Mouse (Mus musculus): ENCODE results near the gene Acsl5. TPM values are rescaled to one million over a fixed set of nuclear protein-coding genes. Genes with fewer than 3 reads are reported as not detected.

The Acsl5 gene
- polyA plus RNA-seq, 1 experiment from 2014 or later, result 157 TPM

GRCm38 (mm10) chr19:55218192-55218739 is 33.5 kb upstream of the Acsl5 start:
- Histone ChIP-seq H3K9me3 (replicated peaks) (no peaks in the 10 kb centered on the region), H3K36me3 (replicated peaks) (no peaks in the 10 kb centered on the region), H3K27ac (replicated peaks) (peak overlapping the region; percentile 96), H3K4me2 (peak overlapping the region; percentile 91), H3K9ac (peak overlapping the region; percentile 63), H3K27me3 (no peaks in the 10 kb centered on the region), H3K4me3 (replicated peaks) (peak overlapping the region; percentile 59), H3K4me1 (replicated peaks) (peaks cover 44% of the 10 kb centered on the region)
- WGBS (ENCODE audit: insufficient replicate concordance), result 1% methylated on average over 20 of the region's 20 CpGs
- peak; percentile 66 for ATAC-seq (ENCODE audit: insufficient read depth)

- ATAC-seq (ENCODE audit: insufficient read depth), result peak; percentile 96
- 6% methylated on average over 12 of the region's 12 CpGs for WGBS (ENCODE audit: insufficient replicate concordance)
- H3K36me3 ChIP-seq (replicated peaks), result no peaks in the 10 kb centered on the region
- H3K27ac ChIP-seq (replicated peaks), result peak overlapping the region; percentile 96
- H3K27me3 ChIP-seq, result peaks cover 2% of the 10 kb centered on the region; the same call in 1 of the 2 replicates
- no peaks in the 10 kb centered on the region for H3K9me3 ChIP-seq (replicated peaks)
- peaks cover 44% of the 10 kb centered on the region for H3K4me1 ChIP-seq (replicated peaks)
- H3K4me3 ChIP-seq (replicated peaks), result peak overlapping the region; percentile 59
- peak overlapping the region; percentile 91 for H3K4me2 ChIP-seq
- H3K9ac ChIP-seq, result peak overlapping the region; percentile 63
These were observed 33.0 kb upstream of the Acsl5 start for GRCm38 (mm10) chr19:55218741-55219221.

GRCm38 (mm10) chr19:55219359-55219758 is 32.4 kb upstream of the Acsl5 start:
- peak overlapping the region; percentile 59; the same call in 1 of the 2 replicates for H3K4me3 ChIP-seq (replicated peaks)
- H3K9me3 ChIP-seq (replicated peaks), result no peaks in the 10 kb centered on the region
- H3K9ac ChIP-seq, result peak overlapping the region; percentile 63; the same call in 1 of the 2 replicates
- peaks cover 6% of the 10 kb centered on the region; the same call in 1 of the 2 replicates for H3K27me3 ChIP-seq
- no peaks in the 10 kb centered on the region for H3K36me3 ChIP-seq (replicated peaks)
- peak overlapping the region; percentile 91 for H3K4me2 ChIP-seq
- WGBS (ENCODE audit: insufficient replicate concordance), result 43% methylated on average over 8 of the region's 8 CpGs
- ATAC-seq (ENCODE audit: insufficient read depth), result peak; percentile 24
- H3K4me1 ChIP-seq (replicated peaks), result peaks cover 44% of the 10 kb centered on the region
- peak overlapping the region; percentile 96 for H3K27ac ChIP-seq (replicated peaks)

- Histone ChIP-seq H3K9ac (no peak overlapping the region), H3K4me1 (replicated peaks) (peaks cover 44% of the 10 kb centered on the region), H3K4me2 (no peak overlapping the region), H3K27me3 (peaks cover 11% of the 10 kb centered on the region; the same call in 1 of the 2 replicates), H3K9me3 (replicated peaks) (no peaks in the 10 kb centered on the region), H3K36me3 (replicated peaks) (no peaks in the 10 kb centered on the region), H3K27ac (replicated peaks) (peak overlapping the region; percentile 20; the same call in 1 of the 2 replicates), H3K4me3 (replicated peaks) (no peak overlapping the region)
- WGBS (ENCODE audit: insufficient replicate concordance), result 69% methylated on average over 6 of the region's 6 CpGs
- no peak for ATAC-seq (ENCODE audit: insufficient read depth)
These were observed 30.5 kb upstream of the Acsl5 start for GRCm38 (mm10) chr19:55221208-55221607.

GRCm38 (mm10) chr19:55222268-55222667 is 29.5 kb upstream of the Acsl5 start:
- peaks cover 11% of the 10 kb centered on the region; the same call in 1 of the 2 replicates for H3K27me3 ChIP-seq
- no peak overlapping the region for H3K4me3 ChIP-seq (replicated peaks)
- no peak overlapping the region for H3K9ac ChIP-seq
- no peak for ATAC-seq (ENCODE audit: insufficient read depth)
- no peaks in the 10 kb centered on the region for H3K36me3 ChIP-seq (replicated peaks)
- H3K27ac ChIP-seq (replicated peaks), result no peak overlapping the region
- no peaks in the 10 kb centered on the region for H3K9me3 ChIP-seq (replicated peaks)
- peaks cover 41% of the 10 kb centered on the region for H3K4me1 ChIP-seq (replicated peaks)
- no peak overlapping the region for H3K4me2 ChIP-seq
- WGBS (ENCODE audit: insufficient replicate concordance), result 79% methylated on average over 9 of the region's 9 CpGs

- H3K9ac ChIP-seq, result no peak overlapping the region
- H3K27ac ChIP-seq (replicated peaks), result no peak overlapping the region
- no peak for ATAC-seq (ENCODE audit: insufficient read depth)
- no peak overlapping the region for H3K4me2 ChIP-seq
- H3K36me3 ChIP-seq (replicated peaks), result no peaks in the 10 kb centered on the region
- 0 out of 2 replicates have a peak, but pooled peaks cover 7% of the 10 kb centered on the region for H3K4me1 ChIP-seq (replicated peaks)
- no peak overlapping the region for H3K4me3 ChIP-seq (replicated peaks)
- H3K27me3 ChIP-seq, result peaks cover 11% of the 10 kb centered on the region; the same call in 1 of the 2 replicates
- H3K9me3 ChIP-seq (replicated peaks), result no peaks in the 10 kb centered on the region
- WGBS (ENCODE audit: insufficient replicate concordance), result 72% methylated on average over 5 of the region's 5 CpGs
These were observed 25.1 kb upstream of the Acsl5 start for GRCm38 (mm10) chr19:55226621-55227020.

GRCm38 (mm10) chr19:55227135-55227534 is 24.6 kb upstream of the Acsl5 start:
- Histone ChIP-seq H3K4me3 (replicated peaks) (no peak overlapping the region), H3K36me3 (replicated peaks) (no peaks in the 10 kb centered on the region), H3K27ac (replicated peaks) (no peak overlapping the region), H3K4me2 (no peak overlapping the region), H3K4me1 (replicated peaks) (peaks cover 11% of the 10 kb centered on the region), H3K27me3 (peaks cover 11% of the 10 kb centered on the region; the same call in 1 of the 2 replicates), H3K9ac (no peak overlapping the region), H3K9me3 (replicated peaks) (no peaks in the 10 kb centered on the region)
- no peak for ATAC-seq (ENCODE audit: insufficient read depth)
- WGBS (ENCODE audit: insufficient replicate concordance), result 59% methylated on average over 7 of the region's 7 CpGs

GRCm38 (mm10) chr19:55231081-55231480 is 20.7 kb upstream of the Acsl5 start:
- no peak overlapping the region for H3K9ac ChIP-seq
- H3K4me2 ChIP-seq, result no peak overlapping the region
- no peaks in the 10 kb centered on the region for H3K36me3 ChIP-seq (replicated peaks)
- H3K9me3 ChIP-seq (replicated peaks), result no peaks in the 10 kb centered on the region
- no peak overlapping the region; the same call in 1 of the 2 replicates for H3K27ac ChIP-seq (replicated peaks)
- H3K4me1 ChIP-seq (replicated peaks), result peaks cover 29% of the 10 kb centered on the region
- no peaks in the 10 kb centered on the region for H3K27me3 ChIP-seq
- no peak for ATAC-seq (ENCODE audit: insufficient read depth)
- no peak overlapping the region for H3K4me3 ChIP-seq (replicated peaks)
- 64% methylated on average over 10 of the region's 10 CpGs for whole genome bisulfite sequencing (ENCODE audit: insufficient replicate concordance)

- Histone ChIP-seq H3K36me3 (replicated peaks) (no peaks in the 10 kb centered on the region), H3K27me3 (no peaks in the 10 kb centered on the region), H3K4me1 (replicated peaks) (peaks cover 32% of the 10 kb centered on the region), H3K4me3 (replicated peaks) (no peak overlapping the region), H3K4me2 (no peak overlapping the region), H3K9me3 (replicated peaks) (no peaks in the 10 kb centered on the region), H3K27ac (replicated peaks) (peak overlapping the region; percentile 30; the same call in 1 of the 2 replicates), H3K9ac (no peak overlapping the region)
- 53% methylated on average over 8 of the region's 8 CpGs for WGBS (ENCODE audit: insufficient replicate concordance)
- ATAC-seq (ENCODE audit: insufficient read depth), result peak; percentile 64
These were observed 19.6 kb upstream of the Acsl5 start for GRCm38 (mm10) chr19:55232136-55232535.

- no peak for ATAC-seq (ENCODE audit: insufficient read depth)
- Histone ChIP-seq H3K27me3 (0 out of 2 replicates have a peak, but pooled peaks cover 3% of the 10 kb centered on the region), H3K9me3 (replicated peaks) (no peaks in the 10 kb centered on the region), H3K9ac (no peak overlapping the region), H3K4me3 (replicated peaks) (no peak overlapping the region), H3K36me3 (replicated peaks) (no peaks in the 10 kb centered on the region), H3K4me2 (no peak overlapping the region), H3K27ac (replicated peaks) (no peak overlapping the region), H3K4me1 (replicated peaks) (peaks cover 29% of the 10 kb centered on the region)
- WGBS (ENCODE audit: insufficient replicate concordance), result 11% methylated on average over 2 of the region's 2 CpGs
These were observed 15.7 kb upstream of the Acsl5 start for GRCm38 (mm10) chr19:55236026-55236425.

- H3K9ac ChIP-seq, result no peak overlapping the region
- no peak overlapping the region for H3K27ac ChIP-seq (replicated peaks)
- no peak overlapping the region for H3K4me3 ChIP-seq (replicated peaks)
- H3K36me3 ChIP-seq (replicated peaks), result no peaks in the 10 kb centered on the region
- peaks cover 25% of the 10 kb centered on the region for H3K4me1 ChIP-seq (replicated peaks)
- H3K4me2 ChIP-seq, result no peak overlapping the region
- H3K27me3 ChIP-seq, result 0 out of 2 replicates have a peak, but pooled peaks cover 3% of the 10 kb centered on the region
- 62% methylated on average over 5 of the region's 5 CpGs for WGBS (ENCODE audit: insufficient replicate concordance)
- no peak for ATAC-seq (ENCODE audit: insufficient read depth)
- H3K9me3 ChIP-seq (replicated peaks), result no peaks in the 10 kb centered on the region
These were observed 15.2 kb upstream of the Acsl5 start for GRCm38 (mm10) chr19:55236564-55236963.
